Mouse (Mus musculus): ENCODE measurements around the gene Tigar. TPM values are rescaled to one million over a fixed set of nuclear protein-coding genes. Genes with fewer than 3 reads are reported as not detected.

The Tigar gene
- polyA plus RNA-seq, 1 experiment: 8.1 TPM

GRCm38 (mm10) chr6:127143576-127144288 lies 34.4 kb upstream of the Tigar start:
- Histone ChIP-seq H3K27me3 (ENCODE audit: control insufficient read depth, insufficient read depth, insufficient read length) (peaks cover 7% of the 10 kb centered on the region), H3K4me3 (ENCODE audit: insufficient read depth, poor library complexity, severe bottlenecking) (no peak overlapping the region), H3K36me3 (ENCODE audit: control insufficient read depth, insufficient read depth) (no peaks in the 10 kb centered on the region), H3K79me3 (ENCODE audit: low read depth) (no peaks in the 10 kb centered on the region), H3K79me2 (ENCODE audit: control insufficient read depth, insufficient read depth) (no peaks in the 10 kb centered on the region), H3ac (ENCODE audit: control insufficient read depth, insufficient read length, low read depth) (no peak overlapping the region)
- no peak for TF ChIP-seq FOSL1 (IDR thresholded peaks at IDR 0.05; ENCODE audit: insufficient read depth, low read length, poor library complexity, severe bottlenecking)
- TF ChIP-seq MYOD1 (IDR thresholded peaks at IDR 0.05; ENCODE audit: control insufficient read depth, insufficient read length, low read depth): no peak
- no peak for TF ChIP-seq MYOG (IDR thresholded peaks at IDR 0.05; ENCODE audit: control insufficient read depth, extremely low read depth, insufficient read length)
- no peak for TF ChIP-seq USF1 (IDR thresholded peaks at IDR 0.05; ENCODE audit: low read depth)
- TF ChIP-seq CEBPB (IDR thresholded peaks at IDR 0.05; ENCODE audit: low read depth): no peak
- no peak for TF ChIP-seq MAX (IDR thresholded peaks at IDR 0.05)
- no peak for TF ChIP-seq CTCF (IDR thresholded peaks at IDR 0.05; ENCODE audit: control insufficient read depth, insufficient read depth, insufficient read length)

GRCm38 (mm10) chr6:127143124-127143520 lies 33.8 kb upstream of the Tigar start:
- Histone ChIP-seq H3K79me2 (ENCODE audit: control insufficient read depth, insufficient read depth) (no peaks in the 10 kb centered on the region), H3K27me3 (ENCODE audit: control insufficient read depth, insufficient read depth, insufficient read length) (peaks cover 7% of the 10 kb centered on the region), H3K79me3 (ENCODE audit: low read depth) (no peaks in the 10 kb centered on the region), H3K4me3 (ENCODE audit: insufficient read depth, poor library complexity, severe bottlenecking) (no peak overlapping the region), H3ac (ENCODE audit: control insufficient read depth, insufficient read length, low read depth) (no peak overlapping the region), H3K36me3 (ENCODE audit: control insufficient read depth, insufficient read depth) (no peaks in the 10 kb centered on the region)
- TF ChIP-seq MAX (IDR thresholded peaks at IDR 0.05): no peak

- Histone ChIP-seq H3K27me3 (ENCODE audit: control insufficient read depth, insufficient read depth, insufficient read length) (peaks cover 7% of the 10 kb centered on the region), H3K79me3 (ENCODE audit: low read depth) (no peaks in the 10 kb centered on the region), H3K4me3 (ENCODE audit: insufficient read depth, poor library complexity, severe bottlenecking) (no peak overlapping the region), H3ac (ENCODE audit: control insufficient read depth, insufficient read length, low read depth) (no peak overlapping the region), H3K79me2 (ENCODE audit: control insufficient read depth, insufficient read depth) (no peaks in the 10 kb centered on the region), H3K36me3 (ENCODE audit: control insufficient read depth, insufficient read depth) (no peaks in the 10 kb centered on the region)
- TF ChIP-seq CTCF (IDR thresholded peaks at IDR 0.05; ENCODE audit: control insufficient read depth, insufficient read depth, insufficient read length): peak; percentile 20
- no peak for TF ChIP-seq MAX (IDR thresholded peaks at IDR 0.05)
- TF ChIP-seq FOSL1 (IDR thresholded peaks at IDR 0.05; ENCODE audit: insufficient read depth, low read length, poor library complexity, severe bottlenecking): no peak
- TF ChIP-seq MYOG (IDR thresholded peaks at IDR 0.05; ENCODE audit: control insufficient read depth, extremely low read depth, insufficient read length): no peak
- no peak for TF ChIP-seq CEBPB (IDR thresholded peaks at IDR 0.05; ENCODE audit: low read depth)
- no peak for TF ChIP-seq MYOD1 (IDR thresholded peaks at IDR 0.05; ENCODE audit: control insufficient read depth, insufficient read length, low read depth)
- TF ChIP-seq USF1 (IDR thresholded peaks at IDR 0.05; ENCODE audit: low read depth): no peak
Measured at GRCm38 (mm10) chr6:127142154-127143123, 33.1 kb upstream of the Tigar start.

- no peaks in the 10 kb centered on the region for H3K36me3 ChIP-seq (ENCODE audit: control insufficient read depth, insufficient read depth)
- TF ChIP-seq MAX (IDR thresholded peaks at IDR 0.05) (no peak), USF1 (IDR thresholded peaks at IDR 0.05; ENCODE audit: low read depth) (no peak), FOSL1 (IDR thresholded peaks at IDR 0.05; ENCODE audit: insufficient read depth, low read length, poor library complexity, severe bottlenecking) (no peak), CEBPB (IDR thresholded peaks at IDR 0.05; ENCODE audit: low read depth) (no peak), CTCF (IDR thresholded peaks at IDR 0.05; ENCODE audit: control insufficient read depth, insufficient read depth, insufficient read length) (no peak), MYOG (IDR thresholded peaks at IDR 0.05; ENCODE audit: control insufficient read depth, extremely low read depth, insufficient read length) (no peak), MYOD1 (IDR thresholded peaks at IDR 0.05; ENCODE audit: control insufficient read depth, insufficient read length, low read depth) (no peak)
- H3ac ChIP-seq (ENCODE audit: control insufficient read depth, insufficient read length, low read depth): no peak overlapping the region
- no peak overlapping the region for H3K4me3 ChIP-seq (ENCODE audit: insufficient read depth, poor library complexity, severe bottlenecking)
- no peaks in the 10 kb centered on the region for H3K79me3 ChIP-seq (ENCODE audit: low read depth)
- H3K27me3 ChIP-seq (ENCODE audit: control insufficient read depth, insufficient read depth, insufficient read length): peaks cover 4% of the 10 kb centered on the region
- H3K79me2 ChIP-seq (ENCODE audit: control insufficient read depth, insufficient read depth): no peaks in the 10 kb centered on the region
Measured at GRCm38 (mm10) chr6:127138962-127139361, 29.6 kb upstream of the Tigar start.

GRCm38 (mm10) chr6:127133433-127134245 lies 24.3 kb upstream of the Tigar start:
- TF ChIP-seq USF1 (IDR thresholded peaks at IDR 0.05; ENCODE audit: low read depth): no peak
- TF ChIP-seq MYOD1 (IDR thresholded peaks at IDR 0.05; ENCODE audit: control insufficient read depth, insufficient read length, low read depth): no peak
- no peak for TF ChIP-seq MYOG (IDR thresholded peaks at IDR 0.05; ENCODE audit: control insufficient read depth, extremely low read depth, insufficient read length)
- TF ChIP-seq CTCF (IDR thresholded peaks at IDR 0.05; ENCODE audit: control insufficient read depth, insufficient read depth, insufficient read length): no peak
- TF ChIP-seq MAX (IDR thresholded peaks at IDR 0.05): no peak
- TF ChIP-seq FOSL1 (IDR thresholded peaks at IDR 0.05; ENCODE audit: insufficient read depth, low read length, poor library complexity, severe bottlenecking): no peak
- no peak for TF ChIP-seq CEBPB (IDR thresholded peaks at IDR 0.05; ENCODE audit: low read depth)
- H3K36me3 ChIP-seq (ENCODE audit: control insufficient read depth, insufficient read depth): no peaks in the 10 kb centered on the region

More at GRCm38 (mm10) chr6:127133433-127134245, 24.3 kb upstream of the Tigar start:
- Histone ChIP-seq H3K27me3 (ENCODE audit: control insufficient read depth, insufficient read depth, insufficient read length) (no peaks in the 10 kb centered on the region), H3K4me3 (ENCODE audit: insufficient read depth, poor library complexity, severe bottlenecking) (no peak overlapping the region), H3ac (ENCODE audit: control insufficient read depth, insufficient read length, low read depth) (no peak overlapping the region), H3K79me3 (ENCODE audit: low read depth) (no peaks in the 10 kb centered on the region), H3K79me2 (ENCODE audit: control insufficient read depth, insufficient read depth) (no peaks in the 10 kb centered on the region)
